Mouse (Mus musculus) heart, adult 9 months (tissue): ENCODE results near the gene Ttc23.

ENCODE experiments used
- DNase-seq, 2 experiments: peaks; one replicate each; pipeline ENCODE4 v3.0.0; 2022; ENCODE audit warnings: low spot score in 2 of 2

Gene Ttc23

GRCm38 (mm10) chr7:67644833-67645680 lies 2.2 kb upstream of the Ttc23 start, which contains the start of gene Lrrc28:
Lrrc28 (minus strand) TSS chr7:67645268.
- peak; percentile 99 to 100 for DNase-seq

DNA sequence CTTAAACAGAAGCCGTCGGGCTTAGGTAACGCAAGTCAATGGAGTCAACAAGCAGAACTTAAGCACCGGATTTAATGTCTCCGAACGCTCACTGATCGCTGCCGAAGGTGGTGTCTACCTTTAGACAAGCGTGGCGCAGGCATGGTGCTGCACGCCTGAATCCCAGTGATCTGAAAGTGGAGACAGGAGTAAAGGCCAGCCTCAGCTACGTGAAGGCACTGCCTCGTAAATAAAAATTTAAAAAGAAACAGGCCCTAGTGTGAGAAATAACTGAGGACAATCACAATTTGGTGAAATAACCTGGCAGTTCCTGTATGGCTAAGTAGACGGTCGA lies 1.6 kb upstream of the Ttc23 start:
- DNase-seq: no peak

GRCm38 (mm10) chr7:67646131-67646530 lies 1.1 kb upstream of the Ttc23 start:
- DNase-seq: no peak

DNA sequence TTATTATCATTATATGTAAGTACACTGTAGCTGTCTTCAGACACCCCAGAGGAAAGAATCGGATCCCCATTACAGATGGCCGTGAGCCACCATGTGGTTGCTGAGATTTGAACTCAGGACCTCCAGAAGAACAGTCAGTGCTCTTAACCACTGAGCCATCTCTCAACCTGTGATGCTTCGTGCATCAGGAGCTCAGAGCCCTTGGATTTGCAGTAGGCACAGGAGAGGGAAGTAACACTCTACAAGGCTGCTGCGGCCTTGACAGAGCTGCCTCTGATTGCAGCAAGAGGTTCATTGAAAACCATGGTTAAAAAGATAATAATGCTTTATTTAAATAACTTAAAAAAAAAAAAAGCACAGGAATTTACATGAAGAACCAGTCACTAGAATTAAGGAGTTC lies 1.2 kb downstream of the Ttc23 start:
- DNase-seq: no peak

DNA sequence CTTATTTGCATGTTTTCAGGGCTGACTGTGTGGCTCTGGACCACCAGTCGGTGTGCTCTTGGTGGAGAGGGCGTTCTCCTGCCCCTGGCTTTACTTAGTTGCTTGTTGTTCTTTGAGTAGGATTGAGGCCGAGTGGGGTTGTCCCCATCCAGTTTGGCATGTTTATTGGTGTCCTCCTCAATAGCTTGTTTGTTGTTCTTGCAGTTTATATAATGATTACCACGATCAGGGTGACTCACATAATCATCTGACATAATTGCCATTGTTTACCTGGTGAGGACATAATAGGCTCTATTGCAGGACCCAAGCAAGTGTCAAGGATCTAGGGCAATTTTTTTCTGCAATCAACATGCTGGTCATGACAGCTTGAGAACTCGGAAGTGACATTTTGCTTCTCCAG lies 5.0 kb downstream of the Ttc23 start:
- DNase-seq: no peak

- no peak for DNase-seq
These were observed 7.5 kb downstream of the Ttc23 start for GRCm38 (mm10) chr7:67654668-67655067.

DNA sequence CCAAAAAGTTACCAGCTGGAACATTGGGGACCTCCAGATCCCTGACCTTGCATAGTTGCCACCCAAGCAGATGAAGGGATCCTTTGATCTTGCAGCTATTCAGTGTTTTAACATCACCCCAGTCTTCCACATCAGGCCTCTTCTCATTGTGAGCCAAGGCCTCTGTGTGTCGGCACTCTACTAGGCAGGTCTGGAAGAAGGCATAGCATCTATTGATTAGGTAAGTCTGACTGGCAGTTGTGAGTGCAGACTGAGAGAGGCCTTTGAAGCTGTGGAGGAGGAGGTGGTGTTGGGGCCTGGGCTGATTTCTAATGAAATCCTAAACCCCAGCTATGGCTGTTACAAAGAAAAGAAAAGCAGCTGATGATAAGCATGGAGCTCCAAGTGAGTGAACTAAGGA lies 8.0 kb downstream of the Ttc23 start:
- no peak for DNase-seq

DNA sequence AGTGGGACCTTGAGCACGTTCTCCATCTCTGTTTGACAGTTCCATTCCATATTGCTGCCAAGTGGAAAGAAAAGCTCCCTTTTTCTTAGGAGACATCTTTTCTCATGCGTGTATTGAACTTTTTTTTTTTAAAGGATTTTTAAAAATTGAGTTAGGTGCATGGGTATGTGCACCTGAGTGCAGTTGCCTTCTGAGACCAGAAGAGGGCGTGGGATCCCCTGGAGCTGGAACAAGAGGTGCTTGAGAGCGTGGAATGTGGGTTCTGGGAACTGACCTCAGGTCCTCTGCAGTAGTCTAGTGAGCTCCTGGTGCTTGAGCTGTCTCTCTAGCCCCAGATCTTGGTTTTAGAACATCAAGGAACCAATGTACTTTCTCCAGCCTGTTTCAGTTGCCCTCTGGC lies 10.9 kb downstream of the Ttc23 start:
- DNase-seq: no peak

DNA sequence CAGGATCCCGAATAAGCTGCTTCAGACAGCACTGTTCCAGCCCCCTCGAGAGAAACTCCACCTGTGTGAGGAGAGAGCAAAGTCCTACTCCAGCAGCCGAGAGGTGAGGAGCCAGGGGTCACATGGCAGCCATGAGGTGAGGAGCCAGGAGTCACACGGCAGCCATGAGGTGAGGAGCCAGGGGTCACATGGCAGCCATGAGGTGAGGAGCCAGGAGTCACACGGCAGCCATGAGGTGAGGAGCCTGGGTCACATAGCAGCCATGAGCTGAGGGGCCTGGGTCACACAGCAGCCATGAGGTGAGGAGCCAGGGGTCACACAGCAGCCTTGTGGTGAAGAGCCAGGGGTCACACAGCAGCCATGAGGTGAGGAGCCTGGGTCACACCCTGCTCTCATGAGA lies 15.2 kb downstream of the Ttc23 start:
- DNase-seq: no peak

- DNase-seq: no peak
These were observed 16.9 kb downstream of the Ttc23 start for GRCm38 (mm10) chr7:67663981-67664694.

DNA sequence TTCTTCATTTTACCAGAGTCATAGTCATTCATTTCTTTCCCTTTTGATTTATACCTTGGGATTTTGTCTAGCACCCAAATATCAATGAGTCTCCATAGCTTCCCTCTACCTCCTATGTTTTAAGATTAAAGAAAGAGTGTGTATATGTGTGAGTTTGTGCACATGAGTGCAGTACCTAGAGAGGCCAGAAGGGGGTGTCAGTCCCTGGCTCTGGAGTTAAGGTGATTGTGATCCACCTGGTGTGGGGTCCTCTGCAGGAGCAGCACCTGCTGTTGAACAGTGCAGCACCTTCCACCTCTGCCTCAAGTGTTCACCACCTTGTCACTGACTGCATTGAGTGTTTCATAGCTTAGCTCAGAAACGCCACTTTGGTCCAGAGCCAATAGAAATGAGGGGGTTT lies 23.8 kb downstream of the Ttc23 start:
- no peak for DNase-seq

DNA sequence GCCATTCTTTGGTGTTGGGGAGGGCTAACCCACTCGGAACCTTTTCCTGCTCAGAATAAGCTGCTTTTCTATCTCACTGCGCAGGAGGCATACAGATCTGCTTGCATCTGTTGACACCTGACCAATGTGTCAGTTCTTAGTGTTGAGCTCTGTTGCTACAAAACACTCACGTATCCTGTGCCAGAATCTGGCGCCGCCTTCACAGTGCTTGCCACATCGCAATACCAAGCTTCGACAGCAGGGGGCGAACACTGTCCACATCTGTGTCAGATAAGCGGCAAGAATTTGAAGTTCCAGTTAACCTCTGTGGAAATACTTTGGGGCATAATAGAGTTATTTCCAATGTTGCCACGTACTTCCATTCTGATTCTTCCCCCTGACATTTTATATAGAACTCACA lies 25.4 kb downstream of the Ttc23 start:
- DNase-seq: peak; percentile 78 to 95

DNA sequence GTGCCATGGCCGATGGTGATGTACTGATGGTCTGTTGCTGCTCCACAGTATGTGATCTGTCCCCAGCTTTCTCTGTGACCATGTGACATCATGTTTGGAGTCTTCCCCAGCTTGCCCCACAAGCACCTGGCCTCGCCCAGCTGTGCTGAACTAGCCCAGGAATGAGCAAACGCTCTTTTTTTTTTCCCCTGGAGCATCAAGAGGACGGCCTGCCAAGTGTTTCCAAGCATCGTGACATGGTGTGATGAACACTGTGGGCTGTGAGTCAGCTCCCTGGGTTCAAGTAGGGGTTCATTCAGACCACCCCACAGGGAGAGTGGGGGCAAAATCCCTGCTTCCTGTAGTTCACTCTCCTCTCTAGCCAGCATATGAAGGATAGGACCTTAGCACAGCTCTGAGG lies 26.4 kb downstream of the Ttc23 start:
- DNase-seq: no peak

DNA sequence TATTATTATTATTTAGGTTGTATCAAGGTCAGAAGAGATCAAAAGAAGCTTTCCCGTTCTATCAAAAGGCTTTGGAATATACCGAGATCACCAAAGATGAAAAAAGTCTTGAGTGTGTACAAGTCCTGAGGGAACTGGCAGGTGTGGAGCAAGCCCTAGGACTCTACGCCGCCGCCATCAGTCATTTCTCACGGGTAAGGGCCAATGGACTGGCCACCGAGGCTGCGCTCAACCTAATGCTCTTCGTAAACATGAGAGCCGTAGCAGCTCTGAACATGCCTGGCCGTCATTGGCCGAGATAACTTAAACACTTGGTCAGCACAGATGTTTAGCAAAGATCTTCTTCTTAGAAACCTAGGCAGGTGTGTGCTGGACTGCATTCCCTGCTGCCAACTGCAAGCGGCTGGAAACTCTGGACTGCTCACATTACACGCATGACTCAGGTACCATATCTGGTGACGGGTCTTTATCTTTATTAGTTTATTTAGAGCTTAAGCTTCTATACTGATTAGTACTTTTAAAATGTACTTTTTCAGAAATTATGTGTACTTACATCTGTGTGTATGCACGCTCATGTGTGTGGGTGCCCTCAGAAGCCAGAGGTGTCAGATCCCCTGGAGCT lies 31.8 kb downstream of the Ttc23 start:
- DNase-seq: no peak

DNA sequence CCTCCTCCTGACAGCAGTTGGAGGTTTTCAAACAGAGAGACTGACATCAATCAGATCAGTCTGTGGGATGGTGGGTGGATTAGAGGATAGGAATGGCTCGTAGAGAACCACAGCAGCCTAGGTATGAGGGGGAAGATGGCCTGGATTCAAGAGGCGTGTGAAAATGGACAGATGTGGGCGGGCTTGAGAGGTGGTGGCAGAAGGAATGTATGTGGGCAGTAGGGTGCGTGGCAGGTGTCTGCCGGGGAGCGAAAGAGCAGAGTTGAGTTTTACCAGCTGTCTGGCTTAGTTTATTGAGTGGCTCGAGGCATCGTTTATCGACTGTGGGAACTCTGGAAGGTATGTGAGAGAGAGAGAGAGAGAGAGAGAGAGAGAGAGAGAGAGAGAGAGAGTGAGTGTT lies 33.9 kb downstream of the Ttc23 start:
- no peak for DNase-seq

DNA sequence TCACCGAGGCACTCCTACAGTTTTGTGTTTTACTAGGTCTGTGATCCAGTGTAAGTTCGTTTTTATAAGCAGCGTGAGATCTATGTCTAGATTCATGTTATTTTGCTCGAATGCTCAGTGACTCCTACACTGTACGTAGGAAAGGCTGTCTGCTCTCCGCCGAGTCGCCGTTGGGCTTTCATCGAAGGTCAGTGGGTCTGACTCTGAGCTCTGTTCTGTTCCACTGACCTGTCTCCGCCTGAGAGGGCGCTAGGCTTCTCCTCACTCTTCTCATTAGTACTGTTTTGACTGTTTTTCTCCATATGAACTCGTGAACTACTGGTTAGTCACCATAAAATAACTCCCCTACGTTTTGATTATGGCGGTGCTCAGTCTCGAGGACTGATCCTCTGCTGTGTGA lies 35.8 kb downstream of the Ttc23 start:
- DNase-seq: no peak

DNA sequence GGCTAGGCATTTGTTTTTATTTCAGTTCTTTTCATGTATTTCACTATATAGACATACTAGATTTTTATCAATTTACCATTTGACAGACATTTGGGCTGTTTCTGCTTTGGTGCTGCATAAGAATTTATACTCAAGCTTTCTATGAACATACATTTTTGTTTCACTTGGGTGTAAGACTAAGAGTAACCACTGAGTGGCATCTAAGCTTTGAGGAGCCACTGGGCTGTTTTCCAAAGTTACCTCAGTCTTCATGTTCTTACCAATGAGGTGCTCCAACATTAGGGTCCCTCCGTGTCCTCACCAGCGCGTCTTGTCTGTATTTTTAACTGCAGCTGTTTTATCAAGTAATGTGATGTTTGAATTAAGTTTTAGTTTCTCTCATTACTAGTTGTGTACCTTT lies 39.3 kb downstream of the Ttc23 start:
- DNase-seq: no peak

DNA sequence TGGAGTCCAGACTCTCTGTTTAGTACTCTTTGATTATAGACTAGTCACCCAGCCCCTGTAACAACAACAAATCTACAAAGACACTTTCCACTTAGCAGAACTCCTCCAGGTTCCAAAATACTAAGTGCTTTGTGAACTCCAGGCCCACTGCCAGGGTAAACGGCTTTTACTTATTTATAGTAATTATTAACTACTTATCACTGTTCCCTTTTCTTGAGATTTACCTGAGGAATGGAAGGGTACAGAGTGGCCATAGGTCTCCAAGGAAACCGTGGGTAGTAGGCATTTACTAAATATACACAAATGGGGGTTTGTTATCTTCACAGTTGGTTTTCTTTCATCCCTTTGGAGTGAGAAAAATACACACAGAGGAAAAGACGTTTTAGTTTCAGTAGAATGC lies 41.1 kb downstream of the Ttc23 start:
- DNase-seq: no peak

DNA sequence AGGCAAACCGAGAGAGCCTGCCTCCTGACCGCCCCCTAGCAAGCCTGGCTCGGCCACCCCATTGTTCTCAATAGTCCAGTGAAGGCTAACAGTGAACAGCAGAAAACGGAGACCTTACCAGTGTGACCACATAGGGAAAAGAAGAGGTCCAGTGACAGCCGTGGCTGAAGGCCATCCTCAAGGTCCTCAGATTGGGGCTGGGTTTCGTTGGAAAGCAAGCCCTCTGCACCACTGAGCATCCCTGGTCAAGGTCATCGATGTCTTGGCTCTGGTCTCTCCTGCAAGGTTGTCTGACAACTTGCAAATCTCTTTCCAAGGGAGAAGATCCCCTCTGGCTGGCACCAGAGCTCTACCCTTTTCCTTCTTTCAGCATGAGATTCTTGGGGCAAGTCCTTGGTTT lies 42.6 kb downstream of the Ttc23 start:
- no peak for DNase-seq

DNA sequence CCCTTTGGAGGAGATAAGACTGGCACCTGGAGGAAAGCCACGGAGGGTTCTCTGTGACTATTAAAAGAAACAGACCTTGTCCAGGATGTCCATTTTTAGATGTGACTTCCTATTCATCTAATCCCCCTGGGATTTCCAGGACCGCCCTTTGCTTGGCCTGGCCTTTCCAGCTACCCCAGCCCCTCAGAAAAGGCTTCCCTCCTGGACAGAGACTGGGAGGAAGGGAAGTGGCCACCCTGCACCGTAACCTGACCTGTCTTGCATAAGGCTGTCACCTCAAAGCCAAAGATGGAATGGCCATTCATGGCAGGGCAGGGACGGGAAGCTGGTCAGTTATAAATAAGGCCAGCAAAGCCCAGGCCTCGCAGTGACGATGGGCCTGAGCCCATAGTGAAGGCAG lies 43.8 kb downstream of the Ttc23 start:
- DNase-seq: peak; percentile 34 to 57

DNA sequence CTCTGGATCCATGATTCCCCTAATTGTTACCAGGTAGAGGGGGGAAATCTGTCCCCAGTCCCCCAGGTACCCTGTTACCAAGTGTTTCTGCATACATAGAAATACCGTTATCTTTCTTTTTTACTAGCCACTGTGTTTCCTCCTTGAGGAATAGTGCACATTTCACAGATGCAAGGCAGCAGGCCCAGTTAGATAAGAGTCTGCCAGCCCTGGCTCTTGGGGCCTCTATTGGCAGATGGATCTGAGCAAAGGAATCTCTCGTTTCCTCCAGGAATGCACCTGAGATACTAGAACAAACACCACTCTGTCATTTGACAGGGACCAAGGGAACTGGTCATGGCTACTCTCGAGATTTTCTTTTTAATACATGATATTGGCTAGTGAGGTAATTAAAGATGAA lies 44.9 kb downstream of the Ttc23 start:
- DNase-seq: peak; percentile 24 to 56

DNA sequence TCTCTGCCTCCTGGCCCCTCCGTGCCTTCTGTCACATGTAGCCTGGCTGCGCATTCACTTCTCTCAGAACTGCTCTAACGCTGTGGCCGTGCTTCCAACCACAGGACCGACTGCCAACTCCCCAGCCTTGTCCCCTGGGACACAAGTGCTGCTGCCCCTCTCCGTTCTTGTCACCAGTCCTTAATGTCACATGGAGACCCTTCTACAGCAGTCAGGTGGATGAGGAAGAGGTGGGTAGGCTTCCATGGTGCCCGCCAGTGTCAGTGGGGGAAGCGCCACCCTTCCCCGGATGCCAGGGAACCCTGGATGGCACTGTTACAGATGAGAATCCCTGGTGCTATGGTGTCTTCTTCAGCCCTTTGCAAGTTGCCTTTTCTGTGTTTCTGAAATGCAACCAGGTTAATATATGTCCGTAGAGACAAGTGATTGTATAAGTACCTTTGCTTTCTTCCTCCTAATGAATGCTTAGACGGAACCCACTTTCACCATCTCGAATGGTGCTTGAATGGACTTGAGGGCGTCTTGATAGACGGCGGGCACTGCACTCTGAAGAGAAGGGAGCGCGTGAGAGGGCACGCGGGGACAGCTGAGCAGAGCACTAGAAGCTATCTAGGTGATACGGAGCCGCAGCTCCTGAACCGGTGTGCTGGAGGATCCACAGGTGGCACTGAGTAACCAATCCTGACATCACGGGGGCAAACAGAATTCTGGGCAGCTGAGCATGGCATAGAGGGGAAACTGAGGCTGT lies 45.8 kb downstream of the Ttc23 start:
- no peak for DNase-seq
